Mouse (Mus musculus): ENCODE measurements around the gene Cnih2. TPM values are rescaled to one million over a fixed set of nuclear protein-coding genes. Genes with fewer than 3 reads are reported as not detected.

Gene Cnih2
- 8.6 and 9.0 TPM in 2 replicates for polyA plus RNA-seq (2015; fragmentation: Nextera tagmentation; extraction: Ambion mirVana)

- peak; percentile 75; the same call in 1 of the 2 replicates for ATAC-seq (ENCODE audit: borderline replicate concordance, extremely low read depth, low FRiP score, low TSS enrichment)
- peaks cover 41% of the 10 kb centered on the region for H3K36me3 ChIP-seq
- peak within 1 kb of the TSS; percentile 57 for H3K4me3 ChIP-seq
- peaks cover 34% of the 10 kb centered on the region for H3K4me1 ChIP-seq
- peak within 1 kb of the TSS; percentile 61 for H3K9ac ChIP-seq
- H3K27ac ChIP-seq: no peak within 1 kb of the TSS
- no peaks in the 10 kb centered on the region for H3K9me3 ChIP-seq
- 3% methylated on average over 48 of the region's 48 CpGs for WGBS
- H3K4me2 ChIP-seq: peak within 1 kb of the TSS; percentile 100
- H3K27me3 ChIP-seq: peaks cover 16% of the 10 kb centered on the region
Observed at GRCm38 (mm10) chr19:5098363-5099143, at the start of gene Cnih2. Cnih2 (minus strand) TSS chr19:5098521.

- Histone ChIP-seq H3K9me3 (no peaks in the 10 kb centered on the region), H3K27me3 (no peaks in the 10 kb centered on the region), H3K4me3 (no peak overlapping the region), H3K9ac (no peak overlapping the region), H3K4me1 (no peaks in the 10 kb centered on the region), H3K27ac (no peak overlapping the region), H3K36me3 (peaks cover 13% of the 10 kb centered on the region; the same call in 1 of the 2 replicates), H3K4me2 (no peak overlapping the region)
- no peak for ATAC-seq (ENCODE audit: borderline replicate concordance, extremely low read depth, low FRiP score, low TSS enrichment)
- 0% methylated on average over 2 of the region's 2 CpGs for WGBS
Observed at GRCm38 (mm10) chr19:5139640-5140039, 41.3 kb upstream of the Cnih2 start.

- H3K4me3 ChIP-seq: no peak overlapping the region
- no peak overlapping the region for H3K4me2 ChIP-seq
- no peak overlapping the region for H3K27ac ChIP-seq
- no peak overlapping the region for H3K9ac ChIP-seq
- 49% methylated on average over 4 of the region's 4 CpGs for WGBS
- H3K9me3 ChIP-seq: no peaks in the 10 kb centered on the region
- peaks cover 7% of the 10 kb centered on the region; the same call in 1 of the 2 replicates for H3K36me3 ChIP-seq
- ATAC-seq (ENCODE audit: borderline replicate concordance, extremely low read depth, low FRiP score, low TSS enrichment): no peak
- no peaks in the 10 kb centered on the region for H3K4me1 ChIP-seq
- H3K27me3 ChIP-seq: no peaks in the 10 kb centered on the region
Observed at GRCm38 (mm10) chr19:5131237-5131636, 32.9 kb upstream of the Cnih2 start.

GRCm38 (mm10) chr19:5129770-5130169, 31.4 kb upstream of the Cnih2 start:
- H3K4me2 ChIP-seq: no peak overlapping the region
- ATAC-seq (ENCODE audit: borderline replicate concordance, extremely low read depth, low FRiP score, low TSS enrichment): no peak
- peaks cover 3% of the 10 kb centered on the region; the same call in 1 of the 2 replicates for H3K36me3 ChIP-seq
- H3K9ac ChIP-seq: no peak overlapping the region
- no peaks in the 10 kb centered on the region for H3K27me3 ChIP-seq
- no peaks in the 10 kb centered on the region for H3K4me1 ChIP-seq
- no peak overlapping the region for H3K27ac ChIP-seq
- no peak overlapping the region for H3K4me3 ChIP-seq
- H3K9me3 ChIP-seq: no peaks in the 10 kb centered on the region
- 54% methylated on average over 1 of the region's 1 CpGs for WGBS

GRCm38 (mm10) chr19:5124055-5124614, 25.8 kb upstream of the Cnih2 start:
- Histone ChIP-seq H3K27ac (no peak overlapping the region), H3K4me1 (no peaks in the 10 kb centered on the region), H3K36me3 (no peaks in the 10 kb centered on the region), H3K27me3 (no peaks in the 10 kb centered on the region), H3K9ac (no peak overlapping the region), H3K4me2 (no peak overlapping the region), H3K9me3 (no peaks in the 10 kb centered on the region), H3K4me3 (no peak overlapping the region)
- ATAC-seq (ENCODE audit: borderline replicate concordance, extremely low read depth, low FRiP score, low TSS enrichment): no peak
- 57% methylated on average over 7 of the region's 7 CpGs for WGBS

GRCm38 (mm10) chr19:5123241-5123640, 24.9 kb upstream of the Cnih2 start:
- Histone ChIP-seq H3K4me2 (no peak overlapping the region), H3K4me3 (no peak overlapping the region), H3K27ac (no peak overlapping the region), H3K9me3 (no peaks in the 10 kb centered on the region), H3K36me3 (no peaks in the 10 kb centered on the region), H3K4me1 (peaks cover 6% of the 10 kb centered on the region), H3K27me3 (no peaks in the 10 kb centered on the region), H3K9ac (no peak overlapping the region)
- no peak for ATAC-seq (ENCODE audit: borderline replicate concordance, extremely low read depth, low FRiP score, low TSS enrichment)
- WGBS: 70% methylated on average over 3 of the region's 3 CpGs

GRCm38 (mm10) chr19:5122492-5122891, 24.2 kb upstream of the Cnih2 start:
- Histone ChIP-seq H3K4me2 (no peak overlapping the region), H3K27ac (no peak overlapping the region), H3K36me3 (no peaks in the 10 kb centered on the region), H3K9me3 (no peaks in the 10 kb centered on the region), H3K4me3 (no peak overlapping the region), H3K9ac (no peak overlapping the region), H3K4me1 (peaks cover 6% of the 10 kb centered on the region), H3K27me3 (no peaks in the 10 kb centered on the region)
- no peak for ATAC-seq (ENCODE audit: borderline replicate concordance, extremely low read depth, low FRiP score, low TSS enrichment)
- WGBS: 66% methylated on average over 10 of the region's 10 CpGs

- Histone ChIP-seq H3K36me3 (no peaks in the 10 kb centered on the region; the same call in 1 of the 2 replicates), H3K27me3 (no peaks in the 10 kb centered on the region), H3K4me1 (peaks cover 14% of the 10 kb centered on the region), H3K4me2 (peak within 1 kb of the TSS; percentile 83), H3K27ac (peak within 1 kb of the TSS; percentile 92), H3K4me3 (peak within 1 kb of the TSS; percentile 88), H3K9ac (peak within 1 kb of the TSS; percentile 79), H3K9me3 (no peaks in the 10 kb centered on the region)
- under 1% methylated on average over 18 of the region's 18 CpGs for WGBS
- ATAC-seq (ENCODE audit: borderline replicate concordance, extremely low read depth, low FRiP score, low TSS enrichment): peak; percentile 94
Observed at GRCm38 (mm10) chr19:5118384-5118698, 20.0 kb upstream of the Cnih2 start, which contains the start of gene Klc2. Klc2 (minus strand) TSS chr19:5118560.

GRCm38 (mm10) chr19:5117494-5118383, 19.4 kb upstream of the Cnih2 start:
- Histone ChIP-seq H3K27me3 (no peaks in the 10 kb centered on the region), H3K4me3 (peak overlapping the region; percentile 88), H3K27ac (peak overlapping the region; percentile 92), H3K4me1 (peaks cover 14% of the 10 kb centered on the region), H3K36me3 (no peaks in the 10 kb centered on the region; the same call in 1 of the 2 replicates), H3K9ac (peak overlapping the region; percentile 79), H3K4me2 (peak overlapping the region; percentile 83), H3K9me3 (no peaks in the 10 kb centered on the region)
- WGBS: under 1% methylated on average over 83 of the region's 83 CpGs
- ATAC-seq (ENCODE audit: borderline replicate concordance, extremely low read depth, low FRiP score, low TSS enrichment): peak; percentile 90

- H3K4me1 ChIP-seq: peaks cover 20% of the 10 kb centered on the region
- 92% methylated on average over 7 of the region's 7 CpGs for whole genome bisulfite sequencing
Observed at GRCm38 (mm10) chr19:5113783-5114182, 15.5 kb upstream of the Cnih2 start.

GRCm38 (mm10) chr19:5109659-5110453, 11.5 kb upstream of the Cnih2 start:
- no peak overlapping the region for H3K4me3 ChIP-seq
- no peak for ATAC-seq (ENCODE audit: borderline replicate concordance, extremely low read depth, low FRiP score, low TSS enrichment)

More at GRCm38 (mm10) chr19:5113783-5114182, 15.5 kb upstream of the Cnih2 start:
- Histone ChIP-seq H3K9ac (no peak overlapping the region), H3K27me3 (no peaks in the 10 kb centered on the region), H3K27ac (no peak overlapping the region), H3K36me3 (peaks cover 13% of the 10 kb centered on the region), H3K4me2 (no peak overlapping the region), H3K4me3 (no peak overlapping the region), H3K9me3 (no peaks in the 10 kb centered on the region)
- ATAC-seq (ENCODE audit: borderline replicate concordance, extremely low read depth, low FRiP score, low TSS enrichment): no peak

More at GRCm38 (mm10) chr19:5109659-5110453, 11.5 kb upstream of the Cnih2 start:
- 67% methylated on average over 19 of the region's 19 CpGs for WGBS
- H3K36me3 ChIP-seq: peaks cover 16% of the 10 kb centered on the region
- H3K9me3 ChIP-seq: no peaks in the 10 kb centered on the region
- no peaks in the 10 kb centered on the region for H3K27me3 ChIP-seq
- H3K4me1 ChIP-seq: peaks cover 32% of the 10 kb centered on the region
- H3K4me2 ChIP-seq: no peak overlapping the region
- peak overlapping the region; percentile 59 for H3K27ac ChIP-seq
- 0 out of 2 replicates have a peak overlapping the region, but pooled peaks have one; percentile 4 for H3K9ac ChIP-seq
